Mouse (Mus musculus) cortical plate, adult 2 months (tissue): ENCODE data around the gene Pabpn1l.

Experiments
- CTCF ChIP-seq: fragments of 200-500 bp; IDR thresholded peaks from 2 replicates; pipeline ENCODE4 v1.5.1; 2011; ENCODE audit warnings: mild to moderate bottlenecking, control low read depth, low read length; ENCODE audit not compliant: insufficient read depth; ENCODE audit errors: extremely low read depth
- POLR2A ChIP-seq: fragments of 200-500 bp; IDR thresholded peaks from 2 replicates; pipeline ENCODE4 v1.6.1; 2011; ENCODE audit warnings: mild to moderate bottlenecking, low read length, control low read depth; ENCODE audit not compliant: insufficient read depth; ENCODE audit errors: extremely low read depth

- TF ChIP-seq POLR2A (no peak), CTCF (no peak)
These were observed 47.5 kb upstream of the Pabpn1l start for GRCm38 (mm10) chr8:122670001-122670400.
